Mouse (Mus musculus): Measurements from ENCODE around the gene Prdm11. TPM values are rescaled to one million over a fixed set of nuclear protein-coding genes. Genes with fewer than 3 reads are reported as not detected.

Gene Prdm11
- polyA plus RNA-seq, 1 experiment from 2014 or later: 2.0 TPM

- no peaks in the 10 kb centered on the region for H3K27me3 ChIP-seq (ENCODE audit: poor library complexity, severe bottlenecking)
- H3K4me3 ChIP-seq: no peak overlapping the region
- no peaks in the 10 kb centered on the region for H3K9me3 ChIP-seq
- H3K27ac ChIP-seq: 0 out of 2 replicates have a peak overlapping the region, but pooled peaks have one; percentile 36
- no peak for DNase-seq (ENCODE audit: extremely low spot score, low spot score)
- 84% methylated on average over 7 of the region's 7 CpGs for WGBS
- peaks cover 46% of the 10 kb centered on the region for H3K4me1 ChIP-seq
- H3K36me3 ChIP-seq (replicated peaks): peaks cover 39% of the 10 kb centered on the region
Measured at GRCm38 (mm10) chr2:92987108-92987618, 58.8 kb downstream of the Prdm11 start.

- Histone ChIP-seq H3K27me3 (ENCODE audit: poor library complexity, severe bottlenecking) (no peaks in the 10 kb centered on the region), H3K4me3 (no peak overlapping the region), H3K36me3 (replicated peaks) (peaks cover 27% of the 10 kb centered on the region), H3K9me3 (no peaks in the 10 kb centered on the region), H3K27ac (peak overlapping the region; percentile 35; the same call in 1 of the 2 replicates), H3K4me1 (peaks cover 42% of the 10 kb centered on the region)
- WGBS: 59% methylated on average over 7 of the region's 7 CpGs
- no peak for DNase-seq (ENCODE audit: extremely low spot score, low spot score)
Measured at GRCm38 (mm10) chr2:92985600-92985999, 60.4 kb downstream of the Prdm11 start.

GRCm38 (mm10) chr2:92985171-92985570 is 60.8 kb downstream of the Prdm11 start:
- DNase-seq (ENCODE audit: extremely low spot score, low spot score): no peak
- H3K36me3 ChIP-seq (replicated peaks): peaks cover 29% of the 10 kb centered on the region
- 90% methylated on average over 2 of the region's 2 CpGs for WGBS
- no peak overlapping the region for H3K4me3 ChIP-seq
- H3K27ac ChIP-seq: 0 out of 2 replicates have a peak overlapping the region, but pooled peaks have one; percentile 35
- H3K4me1 ChIP-seq: peaks cover 38% of the 10 kb centered on the region
- no peaks in the 10 kb centered on the region for H3K27me3 ChIP-seq (ENCODE audit: poor library complexity, severe bottlenecking)
- H3K9me3 ChIP-seq: no peaks in the 10 kb centered on the region

GRCm38 (mm10) chr2:92984321-92985108 is 61.5 kb downstream of the Prdm11 start:
- H3K27ac ChIP-seq: no peak overlapping the region
- H3K4me1 ChIP-seq: peaks cover 35% of the 10 kb centered on the region
- H3K4me3 ChIP-seq: no peak overlapping the region
- no peaks in the 10 kb centered on the region for H3K27me3 ChIP-seq (ENCODE audit: poor library complexity, severe bottlenecking)
- 88% methylated on average over 7 of the region's 7 CpGs for WGBS
- no peaks in the 10 kb centered on the region for H3K9me3 ChIP-seq
- no peak for DNase-seq (ENCODE audit: extremely low spot score, low spot score)
- H3K36me3 ChIP-seq (replicated peaks): peaks cover 36% of the 10 kb centered on the region

GRCm38 (mm10) chr2:92983273-92983620 is 62.7 kb downstream of the Prdm11 start:
- H3K27me3 ChIP-seq (ENCODE audit: poor library complexity, severe bottlenecking): no peaks in the 10 kb centered on the region
- no peak overlapping the region for H3K4me3 ChIP-seq
- H3K27ac ChIP-seq: peak overlapping the region; percentile 30; the same call in 1 of the 2 replicates
- peaks cover 40% of the 10 kb centered on the region for H3K36me3 ChIP-seq (replicated peaks)
- 86% methylated on average over 4 of the region's 4 CpGs for WGBS
- no peaks in the 10 kb centered on the region for H3K9me3 ChIP-seq
- H3K4me1 ChIP-seq: peaks cover 22% of the 10 kb centered on the region
- DNase-seq (ENCODE audit: extremely low spot score, low spot score): no peak

- Histone ChIP-seq H3K27ac (0 out of 2 replicates have a peak overlapping the region, but pooled peaks have one; percentile 30), H3K4me3 (no peak overlapping the region), H3K9me3 (no peaks in the 10 kb centered on the region), H3K4me1 (peaks cover 17% of the 10 kb centered on the region), H3K36me3 (replicated peaks) (peaks cover 42% of the 10 kb centered on the region), H3K27me3 (ENCODE audit: poor library complexity, severe bottlenecking) (no peaks in the 10 kb centered on the region)
- DNase-seq (ENCODE audit: extremely low spot score, low spot score): no peak
- WGBS: 83% methylated on average over 8 of the region's 8 CpGs
Measured at GRCm38 (mm10) chr2:92982591-92983272, 63.2 kb downstream of the Prdm11 start.

- 90% methylated on average over 10 of the region's 10 CpGs for WGBS
- DNase-seq (ENCODE audit: extremely low spot score, low spot score): no peak
- H3K9me3 ChIP-seq: no peaks in the 10 kb centered on the region
Measured at GRCm38 (mm10) chr2:92980165-92980564, 65.8 kb downstream of the Prdm11 start.

GRCm38 (mm10) chr2:92975031-92975790 is 70.8 kb downstream of the Prdm11 start:
- H3K4me3 ChIP-seq: no peak overlapping the region
- no peak for DNase-seq (ENCODE audit: extremely low spot score, low spot score)
- H3K27me3 ChIP-seq (ENCODE audit: poor library complexity, severe bottlenecking): no peaks in the 10 kb centered on the region
- WGBS: 72% methylated on average over 14 of the region's 14 CpGs
- H3K4me1 ChIP-seq: peaks cover 8% of the 10 kb centered on the region
- 0 out of 2 replicates have a peak overlapping the region, but pooled peaks have one; percentile 36 for H3K27ac ChIP-seq
- no peaks in the 10 kb centered on the region for H3K9me3 ChIP-seq
- H3K36me3 ChIP-seq (replicated peaks): peaks cover 81% of the 10 kb centered on the region

More at GRCm38 (mm10) chr2:92980165-92980564, 65.8 kb downstream of the Prdm11 start:
- Histone ChIP-seq H3K4me1 (peaks cover 5% of the 10 kb centered on the region), H3K27ac (no peak overlapping the region), H3K4me3 (no peak overlapping the region), H3K36me3 (replicated peaks) (peaks cover 46% of the 10 kb centered on the region), H3K27me3 (ENCODE audit: poor library complexity, severe bottlenecking) (no peaks in the 10 kb centered on the region)

- peaks cover 66% of the 10 kb centered on the region for H3K36me3 ChIP-seq (replicated peaks)
- peaks cover 8% of the 10 kb centered on the region for H3K4me1 ChIP-seq
- no peaks in the 10 kb centered on the region for H3K9me3 ChIP-seq
- WGBS: 97% methylated on average over 20 of the region's 20 CpGs
- H3K27ac ChIP-seq: no peak overlapping the region
- no peaks in the 10 kb centered on the region for H3K27me3 ChIP-seq (ENCODE audit: poor library complexity, severe bottlenecking)
- no peak for DNase-seq (ENCODE audit: extremely low spot score, low spot score)
- no peak overlapping the region for H3K4me3 ChIP-seq
Measured at GRCm38 (mm10) chr2:92973646-92974045, 72.3 kb downstream of the Prdm11 start.

- Histone ChIP-seq H3K9me3 (no peaks in the 10 kb centered on the region), H3K4me3 (no peak overlapping the region), H3K36me3 (replicated peaks) (peaks cover 57% of the 10 kb centered on the region), H3K4me1 (peaks cover 19% of the 10 kb centered on the region), H3K27ac (no peak overlapping the region), H3K27me3 (ENCODE audit: poor library complexity, severe bottlenecking) (no peaks in the 10 kb centered on the region; the same call in 1 of the 2 replicates)
- DNase-seq (ENCODE audit: extremely low spot score, low spot score): no peak
- WGBS: 90% methylated on average over 17 of the region's 17 CpGs
Measured at GRCm38 (mm10) chr2:92972071-92972470, 73.9 kb downstream of the Prdm11 start.

GRCm38 (mm10) chr2:92971536-92971935 is 74.4 kb downstream of the Prdm11 start:
- no peak overlapping the region for H3K4me3 ChIP-seq
- H3K27me3 ChIP-seq (ENCODE audit: poor library complexity, severe bottlenecking): no peaks in the 10 kb centered on the region; the same call in 1 of the 2 replicates
- H3K4me1 ChIP-seq: peaks cover 24% of the 10 kb centered on the region
- no peaks in the 10 kb centered on the region for H3K9me3 ChIP-seq
- DNase-seq (ENCODE audit: extremely low spot score, low spot score): no peak
- peaks cover 52% of the 10 kb centered on the region for H3K36me3 ChIP-seq (replicated peaks)
- H3K27ac ChIP-seq: no peak overlapping the region
- WGBS: 92% methylated on average over 8 of the region's 8 CpGs

- H3K36me3 ChIP-seq (replicated peaks): peaks cover 51% of the 10 kb centered on the region
- DNase-seq (ENCODE audit: extremely low spot score, low spot score): no peak
- H3K9me3 ChIP-seq: no peaks in the 10 kb centered on the region
- 91% methylated on average over 9 of the region's 9 CpGs for WGBS
- H3K27me3 ChIP-seq (ENCODE audit: poor library complexity, severe bottlenecking): no peaks in the 10 kb centered on the region; the same call in 1 of the 2 replicates
- H3K4me3 ChIP-seq: no peak overlapping the region
- H3K27ac ChIP-seq: no peak overlapping the region
- H3K4me1 ChIP-seq: peaks cover 27% of the 10 kb centered on the region
Measured at GRCm38 (mm10) chr2:92971069-92971468, 74.9 kb downstream of the Prdm11 start.

Measured in forebrain, embryonic 10.5 days (tissue).